In genomic region chr12:117447223-117447622, GRCm38 (mm10) we compare ENCODE assay signal across 8 mouse cellular contexts.
DNase-seq lines count a peak whose midpoint lies in the region; ATAC-seq and TF ChIP-seq lines count a peak whose summit lies in the region.

No protein-coding gene starts in this region.

- H3K27me3 ChIP-seq in embryonic facial prominence, embryonic 13.5 days, result no peaks in the 10 kb centered on the region
- H3K27me3 ChIP-seq in hindbrain, embryonic 13.5 days, result no peaks in the 10 kb centered on the region
- no peaks in the 10 kb centered on the region for H3K27me3 ChIP-seq in limb, embryonic 14.5 days (ENCODE audit: control insufficient read depth, insufficient read depth, low read length)

- no peaks in the 10 kb centered on the region for H3K9me3 ChIP-seq in ES-E14 (ENCODE audit: control insufficient read depth, insufficient read depth, low read depth, low read length)
- no peaks in the 10 kb centered on the region for H3K9me3 ChIP-seq in embryonic facial prominence, embryonic 13.5 days
- no peaks in the 10 kb centered on the region for H3K9me3 ChIP-seq in hindbrain, embryonic 13.5 days
- H3K9me3 ChIP-seq in limb, embryonic 14.5 days (ENCODE audit: control insufficient read depth, low read length), result no peaks in the 10 kb centered on the region

- peak overlapping the region; percentile 41 for H3K4me2 ChIP-seq in embryonic facial prominence, embryonic 13.5 days
- peak overlapping the region; percentile 38 for H3K4me2 ChIP-seq in hindbrain, embryonic 13.5 days
- peak overlapping the region; percentile 23; the same call in 1 of the 2 replicates for H3K4me2 ChIP-seq in limb, embryonic 14.5 days (replicated peaks; ENCODE audit: low read depth, low read length, severe bottlenecking)

- no peak overlapping the region for H3K9ac ChIP-seq in ES-E14 (ENCODE audit: insufficient read depth, low read depth, low read length, poor library complexity, severe bottlenecking)
- no peak overlapping the region for H3K9ac ChIP-seq in embryonic facial prominence, embryonic 13.5 days
- no peak overlapping the region for H3K9ac ChIP-seq in hindbrain, embryonic 13.5 days
- H3K9ac ChIP-seq in limb, embryonic 14.5 days (ENCODE audit: low read depth, low read length, severe bottlenecking), result no peak overlapping the region

- H3K27ac ChIP-seq in ES-E14 (ENCODE audit: insufficient read depth, low read depth, low read length, poor library complexity, severe bottlenecking), result peak overlapping the region; percentile 16; the same call in 1 of the 2 replicates
- no peak overlapping the region for H3K27ac ChIP-seq in embryonic facial prominence, embryonic 13.5 days
- 0 out of 2 replicates have a peak overlapping the region, but pooled peaks have one; percentile 1 for H3K27ac ChIP-seq in hindbrain, embryonic 13.5 days
- no peak overlapping the region for H3K27ac ChIP-seq in limb, embryonic 14.5 days (replicated peaks; ENCODE audit: low read depth, low read length)

- no peaks in the 10 kb centered on the region for H3K36me3 ChIP-seq in ES-E14 (ENCODE audit: control insufficient read depth, insufficient read depth, low read length, poor library complexity, severe bottlenecking)
- H3K36me3 ChIP-seq in embryonic facial prominence, embryonic 13.5 days, result no peaks in the 10 kb centered on the region
- H3K36me3 ChIP-seq in hindbrain, embryonic 13.5 days, result no peaks in the 10 kb centered on the region
- no peaks in the 10 kb centered on the region for H3K36me3 ChIP-seq in limb, embryonic 14.5 days (ENCODE audit: control insufficient read depth, insufficient read depth, low read length)

- 15% methylated on average over 10 of the region's 10 CpGs for WGBS in embryonic facial prominence, embryonic 13.5 days
- WGBS in hindbrain, embryonic 13.5 days, result 18% methylated on average over 10 of the region's 10 CpGs
- 19% methylated on average over 9 of the region's 10 CpGs for WGBS in limb, embryonic 14.5 days

- peaks cover 8 to 14% of the 10 kb centered on the region in 2 experiments for H3K4me1 ChIP-seq in ES-E14 (ENCODE audit: control insufficient read depth in 2 of 2, insufficient read depth in 2 of 2, low read length in 2 of 2, poor library complexity in 1 of 2)
- peaks cover 8% of the 10 kb centered on the region for H3K4me1 ChIP-seq in embryonic facial prominence, embryonic 13.5 days
- peaks cover 15% of the 10 kb centered on the region for H3K4me1 ChIP-seq in hindbrain, embryonic 13.5 days (replicated peaks)
- H3K4me1 ChIP-seq in limb, embryonic 14.5 days (ENCODE audit: control insufficient read depth, insufficient read depth, low read length), result peaks cover 3% of the 10 kb centered on the region; the same call in 1 of the 2 replicates

- peak; percentile 37 for DNase-seq in ES-E14 (ENCODE audit: low read depth, low spot score)
- no peak for DNase-seq in limb, embryonic 14.5 days (ENCODE audit: low spot score)
- no peak for DNase-seq in layer of hippocampus, postnatal 10 days (ENCODE audit: low spot score in 2 of 2)
- DNase-seq in testis, postnatal 10 days (ENCODE audit: low spot score), result no peak

- ATAC-seq in embryonic facial prominence, embryonic 13.5 days (ENCODE audit: insufficient number of reproducible peaks, insufficient read depth, low FRiP score, low TSS enrichment, low read depth), result no peak
- peak; percentile 49; the same call in 1 of the 2 replicates for ATAC-seq in hindbrain, embryonic 13.5 days (ENCODE audit: low FRiP score)
- no peak for ATAC-seq in limb, embryonic 14.5 days (ENCODE audit: low FRiP score, low read depth)
- peak; percentile 54; the same call in 1 of the 2 replicates for ATAC-seq in monocyte, adult 5-6 weeks (replicated peaks; ENCODE audit: insufficient number of reproducible peaks, low FRiP score, low TSS enrichment, poor library complexity, severe bottlenecking)
- no peak for ATAC-seq in erythroid progenitor cell, adult 5-6 weeks (replicated peaks; ENCODE audit: low FRiP score, poor library complexity, severe bottlenecking)

- peak overlapping the region; percentile 1 to 47; a peak in 2 of 4 replicates for H3K4me3 ChIP-seq in ES-E14 (ENCODE audit: insufficient read depth in 1 of 2, low read depth in 1 of 2, low read length in 2 of 2, poor library complexity in 1 of 2, severe bottlenecking in 1 of 2)
- no peak overlapping the region for H3K4me3 ChIP-seq in embryonic facial prominence, embryonic 13.5 days
- no peak overlapping the region for H3K4me3 ChIP-seq in hindbrain, embryonic 13.5 days
- H3K4me3 ChIP-seq in limb, embryonic 14.5 days (replicated peaks; ENCODE audit: low read length), result no peak overlapping the region

- no peak for TF ChIP-seq POLR2A in limb, embryonic 14.5 days (IDR thresholded peaks at IDR 0.05; ENCODE audit: borderline replicate concordance, extremely low read depth, insufficient read depth, insufficient read length)

- in situ Hi-C loops in ES-E14 (cut with MboI; ENCODE audit: low sequenced_read_pairs in 2 of 2, unreplicated experiment in 2 of 2), result no loop called here

TF ChIP-seq in ES-E14, 5 proteins besides CTCF, POLR2A, EP300 and RAD21:
- no peak for TF ChIP-seq HCFC1 (IDR thresholded peaks at IDR 0.05; ENCODE audit: borderline replicate concordance, insufficient read depth, low read length)
- no peak for TF ChIP-seq CHD2 (IDR thresholded peaks at IDR 0.05; ENCODE audit: low read depth, low read length)
- TF ChIP-seq ZNF384 (IDR thresholded peaks at IDR 0.05; ENCODE audit: low read depth, low read length), result no peak
- TF ChIP-seq MAFK (IDR thresholded peaks at IDR 0.05; ENCODE audit: insufficient read depth, low read depth, low read length), result no peak
- TF ChIP-seq ZC3H11A (IDR thresholded peaks at IDR 0.05; ENCODE audit: borderline replicate concordance, low read depth, low read length), result no peak

Comparison
In these comparisons a context has a peak if more than half of its experiments do, and no peak if none do; other contexts are left out.
1. H3K27ac ChIP-seq: peak in ES-E14 (single experiment) and hindbrain, embryonic 13.5 days (single experiment); none in embryonic facial prominence, embryonic 13.5 days (single experiment) and limb, embryonic 14.5 days (single experiment).
2. H3K4me3 ChIP-seq: peak in ES-E14 (2 of 2); none in embryonic facial prominence, embryonic 13.5 days (single experiment), hindbrain, embryonic 13.5 days (single experiment) and limb, embryonic 14.5 days (single experiment).
3. ATAC-seq: peak in hindbrain, embryonic 13.5 days (single experiment) and monocyte, adult 5-6 weeks (single experiment); none in embryonic facial prominence, embryonic 13.5 days (single experiment), limb, embryonic 14.5 days (single experiment) and erythroid progenitor cell, adult 5-6 weeks (single experiment).
4. Peak in every context shown above with its lines, with median percentiles within 50 percentile points of each other: H3K4me2 ChIP-seq.